Mouse (Mus musculus) heart, embryonic 16.5 days (tissue): ENCODE results near the gene Tbce. TPM values are rescaled to one million over a fixed set of nuclear protein-coding genes. Genes with fewer than 3 reads are reported as not detected.

Experiments used
- ATAC-seq: fragments of 200-750 bp; cut with Nextera tagmentation; replicated peaks from 2 replicates; pipeline ENCODE4 v1.8.0; 2017; ENCODE audit warnings: moderate number of reproducible peaks; ENCODE audit not compliant: insufficient read depth, low FRiP score; ENCODE audit errors: extremely low read depth
- H3K27ac ChIP-seq: fragments of 300-500 bp; sonication (generic); 2 replicates; pipeline ENCODE4 v1.5.1; 2014; ENCODE audit warnings: mild to moderate bottlenecking, low read length, control low read depth, moderate library complexity
- H3K27me3 ChIP-seq: fragments of 300-500 bp; sonication (generic); 2 replicates; pipeline ENCODE4 v1.6.1; 2014; ENCODE audit warnings: low read length, mixed read lengths; ENCODE audit not compliant: control insufficient read depth, insufficient read depth
- H3K36me3 ChIP-seq: fragments of 300-500 bp; sonication (generic); 2 replicates; pipeline ENCODE4 v1.6.1; 2014; ENCODE audit not compliant: control insufficient read depth, insufficient read depth
- H3K4me1 ChIP-seq: fragments of 300-500 bp; sonication (generic); 2 replicates; pipeline ENCODE4 v1.6.1; 2014; ENCODE audit warnings: low read length, mixed read lengths; ENCODE audit not compliant: control insufficient read depth, insufficient read depth
- H3K4me2 ChIP-seq: fragments of 300-500 bp; sonication (generic); 2 replicates; pipeline ENCODE4 v1.6.1; 2014; ENCODE audit warnings: low read depth, mild to moderate bottlenecking, control low read depth, low read length
- H3K4me3 ChIP-seq: fragments of 300-500 bp; sonication (generic); 2 replicates; pipeline ENCODE4 v1.5.1; 2014; ENCODE audit warnings: mild to moderate bottlenecking, control low read depth, low read length
- H3K9ac ChIP-seq: fragments of 300-500 bp; sonication (generic); 2 replicates; pipeline ENCODE4 v1.6.1; 2014; ENCODE audit warnings: low read length, control low read depth
- H3K9me3 ChIP-seq: fragments of 300-500 bp; sonication (generic); replicated peaks from 2 replicates; pipeline ENCODE4 v1.6.1; 2016; ENCODE audit warnings: low read length; ENCODE audit not compliant: control insufficient read depth
- WGBS: fragments of 180-500 bp; shearing (Covaris S2); extraction: QIAGEN DNeasy Blood & Tissue Kit; methylation state at CpG from one replicate; pipeline ENCODE4 v1.1.7; 2014; 5-methylcytosine and 5-hydroxymethylcytosine counted together
- polyA plus RNA-seq: library from polyadenylated mRNA; unstranded; fragments of >200 nt; fragmentation: Nextera tagmentation; extraction: Ambion mirVana; gene quantifications from 2 replicates; pipeline ENCODE4 v1.2.1, GENCODE M21; 2015

Gene Tbce
- polyA plus RNA-seq, 1 experiment from 2014 or later: 39.4 TPM

- Histone ChIP-seq H3K4me2 (no peak overlapping the region), H3K4me3 (no peak overlapping the region), H3K4me1 (no peaks in the 10 kb centered on the region), H3K27me3 (no peaks in the 10 kb centered on the region), H3K27ac (no peak overlapping the region), H3K36me3 (peaks cover 5% of the 10 kb centered on the region; the same call in 1 of the 2 replicates), H3K9ac (no peak overlapping the region), H3K9me3 (no peaks in the 10 kb centered on the region)
- WGBS: 58% methylated on average over 4 of the region's 4 CpGs
- 0 out of 2 replicates have a peak, but pooled peaks have one; percentile 55 for ATAC-seq
These were observed 70.8 kb downstream of the Tbce start for GRCm38 (mm10) chr13:13968629-13969111.

DNA sequence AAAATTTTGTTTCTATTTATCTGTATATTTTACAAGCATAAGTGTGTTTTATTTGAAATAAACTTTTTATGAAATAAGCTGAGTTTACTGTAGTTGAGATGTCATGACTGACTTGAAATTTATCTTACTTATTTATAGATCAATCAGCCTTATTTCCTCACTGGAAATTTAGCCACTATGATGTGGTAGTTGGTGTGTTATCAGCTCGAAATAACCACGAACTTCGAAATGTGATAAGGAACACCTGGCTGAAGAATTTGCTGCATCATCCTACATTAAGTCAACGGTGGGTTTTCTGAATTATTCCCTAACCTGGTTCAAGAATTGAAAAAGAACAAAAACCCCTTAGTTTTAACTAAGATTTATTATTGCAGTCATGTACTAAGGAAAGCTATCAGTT lies 73.3 kb downstream of the Tbce start:
- ATAC-seq: no peak
- H3K9ac ChIP-seq: no peak overlapping the region
- no peak overlapping the region for H3K4me3 ChIP-seq
- no peaks in the 10 kb centered on the region for H3K9me3 ChIP-seq
- WGBS: 55% methylated on average over 4 of the region's 4 CpGs
- H3K27ac ChIP-seq: no peak overlapping the region
- peaks cover 5% of the 10 kb centered on the region; the same call in 1 of the 2 replicates for H3K36me3 ChIP-seq
- no peaks in the 10 kb centered on the region for H3K27me3 ChIP-seq
- H3K4me1 ChIP-seq: peaks cover 2% of the 10 kb centered on the region
- no peak overlapping the region for H3K4me2 ChIP-seq

DNA sequence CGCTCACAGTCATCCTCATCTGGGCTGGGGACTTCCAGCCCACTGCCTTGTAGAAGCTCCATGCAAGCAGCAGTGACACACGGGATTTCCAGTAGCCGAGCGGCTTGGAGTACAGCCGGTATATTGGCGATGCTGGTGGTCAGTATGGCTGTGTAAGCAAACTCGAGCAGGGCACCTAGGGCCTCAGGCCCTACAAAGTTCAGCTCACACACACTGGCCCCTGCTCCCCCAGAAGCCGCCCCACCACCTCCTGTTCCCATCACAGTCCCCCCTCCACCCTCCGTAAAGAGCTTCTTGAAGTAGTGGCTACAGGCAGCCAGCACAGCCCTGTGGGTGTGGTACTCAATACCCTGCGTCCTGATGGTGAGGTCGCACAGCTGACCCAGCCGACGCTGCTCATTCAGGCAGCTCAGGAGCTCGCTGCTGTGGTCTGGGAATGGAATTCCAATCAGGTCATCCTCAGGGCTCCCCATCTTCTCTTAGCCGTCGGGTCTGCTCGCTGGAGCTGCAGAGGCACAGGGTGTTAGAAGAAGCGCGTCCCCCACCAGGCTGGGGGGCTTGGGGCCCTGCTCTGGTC lies 74.0 kb downstream of the Tbce start:
- Histone ChIP-seq H3K36me3 (peaks cover 2% of the 10 kb centered on the region; the same call in 1 of the 2 replicates), H3K4me2 (no peak overlapping the region), H3K4me3 (no peak overlapping the region), H3K27ac (no peak overlapping the region), H3K4me1 (peaks cover 8% of the 10 kb centered on the region), H3K9me3 (no peaks in the 10 kb centered on the region), H3K27me3 (no peaks in the 10 kb centered on the region), H3K9ac (no peak overlapping the region)
- ATAC-seq: no peak
- WGBS: 60% methylated on average over 19 of the region's 19 CpGs

DNA sequence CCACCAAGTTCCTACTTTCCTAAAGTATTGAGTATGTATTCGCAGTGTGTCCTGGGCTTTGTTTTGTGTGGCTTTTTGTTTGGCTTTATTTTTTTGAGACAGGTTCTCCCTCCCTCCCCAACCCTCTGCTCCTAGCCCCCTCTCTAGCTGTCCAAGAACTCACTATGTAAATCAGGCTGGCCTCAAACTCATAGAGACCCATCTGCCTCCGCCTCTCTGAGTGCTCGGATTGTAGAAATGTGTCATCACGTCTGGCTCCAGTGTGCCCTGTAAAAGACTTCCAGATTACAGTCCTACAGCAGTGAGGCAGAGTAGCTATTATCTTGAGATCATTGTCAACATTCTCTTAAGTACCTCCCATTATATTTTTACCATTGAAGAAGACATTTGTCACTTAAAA lies 78.4 kb downstream of the Tbce start:
- no peaks in the 10 kb centered on the region for H3K36me3 ChIP-seq
- H3K4me1 ChIP-seq: peaks cover 14% of the 10 kb centered on the region
- H3K27ac ChIP-seq: no peak overlapping the region
- ATAC-seq: no peak
- WGBS: 51% methylated on average over 4 of the region's 4 CpGs
- no peak overlapping the region for H3K9ac ChIP-seq
- H3K27me3 ChIP-seq: no peaks in the 10 kb centered on the region
- H3K4me3 ChIP-seq: no peak overlapping the region
- no peak overlapping the region for H3K4me2 ChIP-seq
- no peaks in the 10 kb centered on the region for H3K9me3 ChIP-seq

GRCm38 (mm10) chr13:13960211-13960610 lies 79.2 kb downstream of the Tbce start:
- whole genome bisulfite sequencing: 69% methylated on average over 4 of the region's 4 CpGs
- Histone ChIP-seq H3K4me2 (no peak overlapping the region), H3K36me3 (no peaks in the 10 kb centered on the region), H3K9me3 (no peaks in the 10 kb centered on the region), H3K27me3 (no peaks in the 10 kb centered on the region), H3K9ac (no peak overlapping the region), H3K4me3 (no peak overlapping the region), H3K27ac (no peak overlapping the region; the same call in 1 of the 2 replicates), H3K4me1 (peaks cover 18% of the 10 kb centered on the region)
- no peak for ATAC-seq

DNA sequence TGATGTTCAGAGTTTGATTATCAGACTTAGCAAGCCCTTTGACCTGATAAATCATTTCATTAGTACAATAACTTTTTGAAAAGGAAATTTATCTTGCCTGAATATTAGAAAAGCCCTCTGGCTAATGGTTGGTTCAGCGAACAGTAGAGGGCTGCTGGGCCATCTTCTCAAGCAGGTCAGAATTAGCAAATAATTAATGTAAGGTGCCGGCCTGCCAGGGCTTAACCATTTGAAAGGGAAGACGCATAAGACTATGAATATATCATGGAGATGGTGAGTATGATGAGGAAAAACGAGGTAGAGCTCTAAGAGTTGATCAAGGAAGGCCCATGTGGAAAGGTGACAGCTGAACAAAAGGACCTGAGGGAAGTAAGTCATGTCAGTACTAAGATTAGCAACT lies 82.8 kb downstream of the Tbce start:
- Histone ChIP-seq H3K9ac (no peak overlapping the region), H3K4me1 (peaks cover 22% of the 10 kb centered on the region), H3K36me3 (no peaks in the 10 kb centered on the region), H3K27me3 (no peaks in the 10 kb centered on the region), H3K4me3 (no peak overlapping the region), H3K9me3 (no peaks in the 10 kb centered on the region), H3K27ac (no peak overlapping the region), H3K4me2 (no peak overlapping the region)
- no peak for ATAC-seq
- WGBS: 83% methylated on average over 4 of the region's 4 CpGs

DNA sequence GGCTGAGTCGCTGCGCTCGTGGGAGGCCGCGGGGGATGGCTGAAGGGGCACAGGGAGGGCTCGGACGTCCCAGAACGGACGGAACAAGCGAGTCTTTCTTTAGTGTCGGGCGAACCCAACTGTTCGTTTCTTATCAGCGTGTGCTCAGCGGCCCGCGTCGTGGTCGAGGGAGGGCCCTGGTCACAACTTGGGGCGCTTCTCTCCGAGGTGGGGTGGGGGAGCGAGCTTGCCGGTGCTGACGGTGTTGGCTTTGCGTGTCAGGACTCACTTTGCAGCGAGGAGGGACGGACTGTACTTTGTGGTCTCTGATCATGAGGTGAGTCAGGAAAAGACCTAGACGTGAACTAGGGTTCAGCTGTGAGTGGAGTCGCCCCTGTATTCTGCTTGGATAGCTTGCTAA lies 84.5 kb downstream of the Tbce start:
- 0% methylated on average over 29 of the region's 29 CpGs for WGBS

DNA sequence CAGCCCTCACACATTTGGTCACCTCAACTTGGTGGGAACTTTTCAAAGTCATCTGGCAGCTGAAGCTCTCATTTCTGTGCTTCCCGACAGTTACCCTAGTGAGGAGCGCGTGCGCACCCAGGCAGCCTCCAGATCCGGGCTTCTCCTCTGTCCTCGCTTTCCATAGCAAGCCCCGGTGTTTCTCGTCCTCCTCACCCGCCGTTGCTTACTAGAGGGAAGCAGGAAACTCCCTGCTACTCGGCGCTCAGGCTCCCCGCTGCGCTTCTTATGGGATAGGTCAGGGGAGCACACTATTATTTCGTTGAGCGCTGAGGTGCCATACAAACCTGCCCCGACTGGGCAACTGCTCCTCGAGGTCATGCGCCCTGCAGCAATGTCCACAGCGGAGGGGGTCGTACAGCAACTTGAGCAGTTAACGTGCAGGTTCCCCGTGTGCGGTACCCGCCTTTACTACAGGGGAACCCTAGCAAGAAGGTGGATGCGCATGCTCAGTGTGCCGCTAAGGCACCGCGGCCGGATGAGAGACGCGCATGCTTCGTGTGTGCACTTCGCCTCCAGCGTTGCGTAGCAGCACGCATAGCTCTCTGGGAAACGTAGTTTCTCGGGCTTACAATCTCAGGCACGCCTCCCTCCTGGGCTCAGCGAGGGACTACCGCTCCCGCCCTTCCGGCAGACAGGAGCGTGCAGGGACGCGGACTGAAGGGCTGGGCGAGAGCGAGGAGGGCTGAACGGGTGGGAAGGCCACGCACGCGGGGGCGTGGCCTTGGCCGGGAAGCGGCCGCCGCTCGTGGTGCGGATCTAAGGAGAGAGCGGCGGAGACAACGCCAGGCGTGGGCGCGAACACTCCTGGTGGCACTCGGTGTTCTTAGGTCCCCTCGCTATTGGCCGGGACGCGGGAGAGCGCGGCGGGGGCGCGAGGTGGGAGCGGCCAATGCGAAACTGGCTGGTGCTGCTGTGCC lies 85.3 kb downstream of the Tbce start, which contains the start of gene B3galnt2:
Gene B3galnt2, plus strand, starts transcription at position 596 of the 959 bp plus-strand sequence.
- peak within 1 kb of the TSS; percentile 96 for H3K27ac ChIP-seq
- under 1% methylated on average over 67 of the region's 78 CpGs for WGBS
- peaks cover 8% of the 10 kb centered on the region for H3K4me1 ChIP-seq
- H3K36me3 ChIP-seq: no peaks in the 10 kb centered on the region
- H3K9me3 ChIP-seq: no peaks in the 10 kb centered on the region
- peak; percentile 98 for ATAC-seq
- H3K9ac ChIP-seq: peak within 1 kb of the TSS; percentile 84
- no peaks in the 10 kb centered on the region for H3K27me3 ChIP-seq
- peak within 1 kb of the TSS; percentile 90 for H3K4me2 ChIP-seq
- H3K4me3 ChIP-seq: peak within 1 kb of the TSS; percentile 69

More for the DNA sequence above, 84.5 kb downstream of the Tbce start:
- Histone ChIP-seq H3K4me2 (peak overlapping the region; percentile 82), H3K27me3 (no peaks in the 10 kb centered on the region), H3K9me3 (no peaks in the 10 kb centered on the region), H3K36me3 (no peaks in the 10 kb centered on the region), H3K4me1 (peaks cover 10% of the 10 kb centered on the region), H3K9ac (peak overlapping the region; percentile 79), H3K27ac (peak overlapping the region; percentile 75), H3K4me3 (peak overlapping the region; percentile 69)
- no peak; the same call in 1 of the 2 replicates for ATAC-seq
